Mouse (Mus musculus): ENCODE data around the gene Thumpd1.
"Not testable (repeated sequence)": the region's sequence is repeated elsewhere in the genome, so short reads cannot be mapped to it uniquely, and the experiment has no call there.

Gene Thumpd1

DNA sequence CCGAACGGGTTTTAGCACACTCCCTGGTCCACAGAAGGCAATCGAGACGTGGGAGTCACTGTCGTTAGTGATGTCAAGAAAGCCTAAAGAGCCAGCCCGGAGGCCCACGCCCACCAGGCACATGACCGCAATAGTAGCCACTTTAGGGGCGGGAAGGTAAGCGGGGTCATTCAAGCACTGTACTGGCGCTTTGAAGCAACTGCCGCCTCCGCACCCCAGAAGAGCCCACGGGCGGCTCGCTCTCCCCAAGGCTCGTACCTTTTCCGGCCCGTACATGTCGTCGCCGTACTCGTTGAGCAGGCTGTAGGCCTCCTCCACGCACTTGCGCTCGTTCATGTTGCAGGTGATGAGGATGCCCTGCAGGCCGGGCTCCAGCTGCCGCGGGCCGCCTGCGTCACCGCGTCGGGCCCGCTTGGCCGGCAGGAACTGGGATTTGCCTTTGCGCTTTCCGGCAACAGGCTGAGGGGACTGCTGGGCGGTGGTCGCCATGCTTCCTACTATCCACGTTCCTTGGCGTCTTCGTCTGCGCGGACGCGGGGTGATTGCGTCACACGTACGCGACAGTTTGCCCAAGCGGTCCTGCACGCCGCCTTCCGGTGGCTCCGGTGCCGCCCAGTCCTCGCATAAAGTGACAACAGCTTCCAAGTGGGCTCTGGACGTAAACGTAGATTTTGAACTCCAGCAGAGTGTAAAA, at the start of gene Thumpd1:
Gene Thumpd1 (minus strand): TSS at position 546 of the 694 bp plus-strand sequence.
- DNase-seq (ENCODE audit: low read depth, low spot score) = peak; percentile 91

DNA sequence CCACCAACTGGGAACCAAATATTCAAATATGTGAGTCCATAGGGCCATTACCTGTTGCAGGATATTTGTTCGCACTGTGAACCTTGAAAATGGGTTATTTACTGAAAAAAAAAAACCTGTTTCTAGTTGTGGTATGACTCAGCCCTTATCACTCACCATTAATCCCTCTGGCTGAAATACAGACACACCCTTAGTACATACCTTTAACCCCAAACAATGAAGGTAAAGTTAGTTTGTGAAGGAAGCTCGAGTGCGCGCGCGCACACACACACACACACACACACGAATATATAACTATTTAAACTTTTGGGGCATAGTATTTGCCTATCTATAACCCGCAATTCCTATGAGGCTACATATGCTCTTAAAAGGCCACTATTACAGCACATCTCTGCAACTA, 49.3 kb upstream of the Thumpd1 start:
- DNase-seq (ENCODE audit: low read depth, low spot score) = no peak

GRCm38 (mm10) chr7:119766996-119767395, 46.4 kb upstream of the Thumpd1 start:
- no peak for DNase-seq (ENCODE audit: low read depth, low spot score)

DNA sequence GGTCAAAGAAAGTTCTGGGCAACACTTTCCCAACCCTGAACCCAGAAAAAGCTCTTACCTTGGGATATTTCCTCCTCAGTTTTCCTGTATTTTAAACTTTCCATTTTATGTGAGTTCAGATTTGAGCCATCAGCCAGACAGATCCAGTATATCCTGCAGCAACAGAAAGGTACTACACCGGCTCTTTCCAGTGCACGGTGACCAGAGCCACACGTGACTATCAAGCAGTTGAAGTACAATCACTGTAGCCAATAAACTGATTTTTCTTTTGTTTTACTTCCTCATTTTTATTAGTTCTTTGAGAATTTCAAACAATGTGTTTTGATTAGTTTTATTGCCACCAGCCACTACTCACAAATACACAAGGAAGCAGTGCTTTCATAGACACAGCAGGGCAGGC, 43.8 kb upstream of the Thumpd1 start:
- DNase-seq (ENCODE audit: low read depth, low spot score) = no peak

DNA sequence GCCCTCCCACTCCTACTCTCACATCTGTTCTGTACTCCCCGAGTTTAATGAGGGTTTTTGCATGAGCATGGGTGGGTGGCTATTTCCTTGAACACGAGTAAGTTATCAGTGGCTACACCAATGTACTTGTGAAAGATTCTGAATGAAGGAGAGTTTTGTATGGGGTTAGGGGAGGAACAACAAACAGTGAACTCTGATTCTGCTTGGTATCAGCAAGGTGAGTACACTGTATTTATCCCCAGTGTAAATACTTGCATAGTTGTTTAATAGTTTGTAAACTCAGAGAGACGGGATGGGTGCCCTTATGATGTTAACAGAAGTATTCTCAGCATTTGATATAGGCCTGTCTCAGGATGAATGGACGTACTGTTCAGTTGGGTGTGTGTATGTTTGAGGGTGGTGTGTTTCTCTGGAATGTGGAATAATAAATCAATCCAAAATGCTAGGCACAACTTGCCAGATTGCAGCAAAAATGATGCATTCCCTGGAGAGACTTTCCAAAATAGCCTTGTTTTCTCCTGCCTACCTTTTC, 41.6 kb upstream of the Thumpd1 start:
- no peak for DNase-seq (ENCODE audit: low read depth, low spot score)

GRCm38 (mm10) chr7:119760527-119760951, 39.9 kb upstream of the Thumpd1 start, which contains the start of gene Acsm3:
Gene Acsm3, plus strand, starts transcription at chr7:119760923.
- DNase-seq (ENCODE audit: low read depth, low spot score) = no peak

DNA sequence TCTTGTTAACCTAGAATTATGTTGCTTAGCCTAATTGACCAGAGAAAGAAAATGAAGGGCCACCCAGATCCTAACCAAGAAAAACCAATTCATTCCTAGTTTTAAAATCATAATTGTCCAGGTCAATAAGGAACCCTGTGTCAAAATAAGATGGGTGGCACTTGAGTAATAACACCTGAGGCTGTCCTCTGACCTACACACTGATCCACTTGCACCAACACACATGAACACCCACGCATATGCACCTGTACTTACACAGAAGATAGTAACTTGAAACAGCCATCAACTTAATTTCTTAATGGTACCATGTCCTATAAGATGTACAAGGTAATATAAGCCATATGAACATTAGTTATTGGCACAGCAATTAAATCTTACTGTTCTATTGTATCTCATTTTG, 33.1 kb upstream of the Thumpd1 start:
- DNase-seq (ENCODE audit: low read depth, low spot score) = no peak

DNA sequence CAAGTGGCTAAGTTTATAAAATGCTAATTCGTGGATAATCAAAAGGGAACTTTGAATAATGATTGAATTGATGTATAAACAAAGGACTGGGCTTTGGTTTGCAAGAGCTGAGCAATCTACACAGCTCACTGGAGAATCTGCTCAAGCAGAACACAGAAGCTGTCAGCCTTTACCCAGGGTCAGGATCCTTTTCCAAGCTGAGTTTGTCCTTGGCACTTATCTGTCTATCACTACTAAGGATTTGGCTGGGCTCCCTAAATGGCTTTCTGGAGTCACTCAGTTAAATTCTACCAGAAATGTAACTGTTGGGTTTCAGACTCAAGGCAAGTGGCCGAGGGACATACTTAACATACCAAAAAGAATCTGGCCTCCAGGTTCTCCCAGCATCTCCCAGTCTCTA, 29.3 kb upstream of the Thumpd1 start:
- no peak for DNase-seq (ENCODE audit: low read depth, low spot score)

GRCm38 (mm10) chr7:119748761-119749160, 28.2 kb upstream of the Thumpd1 start:
- no peak for DNase-seq (ENCODE audit: low read depth, low spot score)

GRCm38 (mm10) chr7:119745869-119746268, 25.3 kb upstream of the Thumpd1 start:
- no peak for DNase-seq (ENCODE audit: low read depth, low spot score)

GRCm38 (mm10) chr7:119744321-119744720, 23.7 kb upstream of the Thumpd1 start:
- peak; percentile 35 for DNase-seq (ENCODE audit: low read depth, low spot score)

DNA sequence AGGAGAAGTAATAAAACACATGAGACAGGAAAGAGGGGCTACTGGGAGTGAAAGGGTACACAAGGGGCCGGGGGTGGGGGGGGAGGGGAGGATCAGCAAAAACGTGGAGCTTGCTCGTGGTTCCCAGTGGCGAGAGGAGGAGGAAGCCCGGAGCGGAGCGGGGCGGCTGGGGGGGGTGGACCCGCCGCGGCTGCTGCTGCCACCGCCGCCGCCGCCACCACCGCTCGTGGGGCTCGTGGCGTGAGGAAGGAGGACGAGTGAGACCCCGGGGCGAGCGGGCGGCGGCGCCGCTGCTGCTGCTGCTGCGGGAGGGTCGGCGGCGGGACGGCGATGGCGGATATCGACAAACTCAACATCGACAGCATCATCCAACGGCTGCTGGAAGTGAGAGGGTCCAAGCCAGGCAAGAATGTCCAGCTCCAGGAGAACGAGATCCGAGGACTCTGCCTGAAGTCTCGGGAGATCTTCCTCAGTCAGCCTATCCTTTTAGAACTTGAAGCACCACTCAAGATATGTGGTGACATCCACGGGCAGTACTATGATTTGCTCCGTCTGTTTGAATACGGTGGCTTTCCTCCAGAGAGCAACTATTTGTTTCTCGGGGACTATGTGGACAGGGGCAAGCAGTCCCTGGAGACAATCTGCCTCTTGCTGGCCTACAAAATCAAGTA, 19.3 kb upstream of the Thumpd1 start:
- not testable (repeated sequence) for DNase-seq (ENCODE audit: low read depth, low spot score)

- no peak for DNase-seq (ENCODE audit: low read depth, low spot score)
These were observed 18.3 kb upstream of the Thumpd1 start for GRCm38 (mm10) chr7:119738877-119739276.

DNA sequence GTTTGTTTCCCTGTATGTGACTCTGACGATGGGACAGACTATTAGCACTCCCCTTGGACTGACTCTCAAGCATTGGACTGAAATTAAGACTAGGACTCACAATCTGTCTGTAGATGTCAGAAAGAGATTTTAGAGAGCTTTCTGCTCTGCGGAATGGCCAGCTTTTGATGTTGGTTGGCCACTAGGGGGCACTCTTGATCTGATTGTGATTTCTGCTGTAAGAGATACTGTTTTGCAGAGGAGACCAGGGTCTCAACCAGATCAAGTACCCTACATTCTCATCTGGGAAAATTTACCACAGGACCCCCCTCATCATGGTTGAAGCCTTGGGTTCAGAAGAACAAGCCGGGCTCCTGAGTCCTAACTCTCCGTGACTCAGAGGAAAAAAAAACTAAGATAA, 10.7 kb upstream of the Thumpd1 start:
- peak; percentile 59 for DNase-seq (ENCODE audit: low read depth, low spot score)

DNA sequence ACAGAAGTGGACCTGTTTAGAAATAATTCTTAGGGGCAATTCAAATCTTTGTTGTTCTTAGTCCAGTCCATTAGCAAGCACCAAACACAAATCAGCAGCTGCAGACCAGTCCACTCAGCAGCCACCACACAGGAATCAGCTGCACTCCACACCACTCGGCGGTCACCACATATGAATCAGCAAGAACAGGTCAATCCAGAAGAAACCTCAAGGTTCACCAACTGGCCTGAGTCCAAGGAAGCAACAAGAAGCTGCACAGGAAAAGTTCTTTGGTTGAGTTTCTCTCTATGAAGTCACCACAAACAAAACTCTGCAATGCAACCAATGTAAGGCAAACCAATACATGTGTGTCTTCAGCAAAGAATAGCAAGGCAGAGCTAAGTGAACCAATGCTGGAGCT, 7.0 kb upstream of the Thumpd1 start:
- DNase-seq (ENCODE audit: low read depth, low spot score) = no peak

- DNase-seq (ENCODE audit: low read depth, low spot score) = no peak
These were observed 331 bp upstream of the Thumpd1 start for GRCm38 (mm10) chr7:119720947-119721310.

DNA sequence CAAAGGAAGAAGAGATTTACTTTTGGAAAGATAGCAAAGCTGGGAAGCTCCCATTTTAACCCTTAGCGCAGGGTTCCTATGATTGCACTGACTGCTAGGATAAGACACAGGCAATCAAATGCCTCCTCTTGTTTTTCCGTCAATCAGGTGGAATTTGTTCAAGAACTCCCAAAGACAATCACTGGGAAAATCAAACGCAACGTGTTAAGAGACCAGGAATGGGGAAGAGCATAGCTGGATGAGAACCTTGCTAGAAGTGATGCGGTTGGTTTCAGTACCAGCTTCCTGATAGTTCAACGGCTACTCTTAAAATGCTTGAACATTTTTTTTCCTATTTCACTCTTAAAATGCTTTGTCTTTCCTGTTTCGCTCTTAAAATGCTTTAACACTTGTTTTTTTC, 6.5 kb downstream of the Thumpd1 start:
- no peak for DNase-seq (ENCODE audit: low read depth, low spot score)

GRCm38 (mm10) chr7:119694926-119695325, 25.7 kb downstream of the Thumpd1 start:
- no peak for DNase-seq (ENCODE audit: low read depth, low spot score)

- DNase-seq (ENCODE audit: low read depth, low spot score) = no peak
These were observed 28.3 kb downstream of the Thumpd1 start for GRCm38 (mm10) chr7:119692302-119692701.

- no peak for DNase-seq (ENCODE audit: low read depth, low spot score)
These were observed 30.9 kb downstream of the Thumpd1 start, which contains the start of gene Acsm4 for GRCm38 (mm10) chr7:119689726-119690125. Gene Acsm4, plus strand, starts transcription at chr7:119690026.

DNA sequence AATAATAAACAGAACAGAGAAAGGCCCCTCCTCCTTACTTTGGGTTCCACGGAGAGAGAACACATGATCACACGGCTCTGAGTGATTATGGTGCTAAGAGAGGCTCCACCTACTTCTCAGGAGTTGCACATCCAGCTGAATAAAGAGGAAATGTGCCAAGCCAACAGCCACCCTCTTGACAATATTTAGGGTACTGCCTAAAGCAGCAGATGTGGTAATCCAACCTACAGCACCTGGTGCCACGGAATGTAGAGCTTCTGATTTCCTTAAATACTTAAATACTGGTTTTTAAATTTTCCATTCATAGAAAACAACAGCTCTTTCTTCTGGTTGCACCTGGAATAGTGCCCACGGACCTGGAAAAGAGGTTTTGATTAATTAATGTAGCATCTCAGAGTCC, 37.9 kb downstream of the Thumpd1 start:
- no peak for DNase-seq (ENCODE audit: low read depth, low spot score)

DNA sequence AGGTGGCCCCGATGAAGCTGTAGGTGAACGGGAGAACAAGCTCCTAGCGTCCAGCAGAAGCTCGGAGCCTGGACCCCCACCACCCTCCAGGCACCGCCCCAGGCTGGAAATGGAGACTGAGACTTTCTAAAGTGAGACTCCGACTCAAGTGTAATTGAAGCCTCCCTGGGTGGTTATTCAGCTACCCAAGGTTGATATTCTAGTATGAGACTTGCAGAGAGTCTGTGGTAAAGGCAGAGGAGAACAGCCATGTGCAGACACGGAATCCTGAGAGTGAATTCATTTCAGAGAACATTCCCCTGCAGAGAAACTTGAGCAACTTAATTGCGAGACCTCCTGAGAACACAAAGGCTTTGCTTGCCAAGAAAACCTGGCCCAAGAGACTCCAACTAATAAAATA, 40.5 kb downstream of the Thumpd1 start:
- no peak for DNase-seq (ENCODE audit: low read depth, low spot score)

DNA sequence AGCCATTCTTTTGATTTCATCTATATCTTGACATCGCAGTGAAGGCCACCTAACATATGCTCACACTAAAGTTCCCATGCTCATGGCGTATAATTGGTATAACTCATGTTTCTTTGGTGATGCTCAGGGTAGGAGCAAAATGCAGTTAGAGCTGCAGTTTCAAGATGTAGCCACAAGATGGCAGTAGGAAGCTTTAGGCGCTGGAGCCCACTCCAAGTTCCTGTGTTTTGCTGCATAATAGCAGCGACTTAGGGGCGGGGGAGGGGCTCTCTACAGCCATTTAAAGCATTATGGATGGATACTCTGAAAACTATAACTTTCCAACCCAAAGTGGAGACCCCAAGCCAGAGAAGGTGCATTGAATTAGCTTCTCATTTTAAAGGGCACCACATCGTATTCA, 47.1 kb downstream of the Thumpd1 start:
- DNase-seq (ENCODE audit: low read depth, low spot score) = peak; percentile 60
